Mouse (Mus musculus) MEL (cell line): ENCODE data around the gene Asb2. TPM values are rescaled to one million over a fixed set of nuclear protein-coding genes. Genes with fewer than 3 reads are reported as not detected.

ENCODE experiments used
- DNase-seq: peaks from one replicate; pipeline ENCODE4 v3.0.0; 2011; ENCODE audit warnings: low read depth, low spot score
- H3K27ac ChIP-seq: 2 replicates; pipeline ENCODE4 v1.5.1; 2012; ENCODE audit warnings: low read depth, mild to moderate bottlenecking, control low read depth, low read length, moderate library complexity; ENCODE audit not compliant: control insufficient read depth
- H3K27me3 ChIP-seq, 2 experiments: fragments of 150-350 bp in 1 of 2; sonication (generic) in 1 of 2; 2 replicates each; pipeline ENCODE4 v1.6.1; 2012; ENCODE audit warnings: low read length in 2 of 2, mild to moderate bottlenecking in 2 of 2, improper control_type of control experiment in 1 of 2, moderate library complexity in 1 of 2; ENCODE audit not compliant: insufficient read depth in 2 of 2, control insufficient read depth in 1 of 2
- H3K36me3 ChIP-seq, 2 experiments: 2 replicates each; pipeline ENCODE4 v1.6.1; 2012 to 2014; ENCODE audit warnings: low read length in 2 of 2, improper control_type of control experiment in 1 of 2, inconsistent platforms in 1 of 2, mild to moderate bottlenecking in 1 of 2; ENCODE audit not compliant: insufficient read depth in 2 of 2, control insufficient read depth in 1 of 2
- H3K4me1 ChIP-seq, 2 experiments: fragments of 150-350 bp in 1 of 2; sonication (generic) in 1 of 2; 2 replicates each; pipeline ENCODE4 v1.6.1; 2012; ENCODE audit warnings: low read length in 2 of 2, improper control_type of control experiment in 1 of 2, mild to moderate bottlenecking in 1 of 2; ENCODE audit not compliant: insufficient read depth in 2 of 2, control insufficient read depth in 1 of 2
- H3K4me3 ChIP-seq, 2 experiments: fragments of 150-350 bp in 1 of 2; sonication (generic) in 1 of 2; 2 replicates each; pipeline ENCODE4 v1.5.1; 2012; ENCODE audit warnings: low read depth in 2 of 2, low read length in 2 of 2, mild to moderate bottlenecking in 2 of 2, moderate library complexity in 2 of 2, control low read depth in 1 of 2, improper control_type of control experiment in 1 of 2; ENCODE audit not compliant: control insufficient read depth in 1 of 2, insufficient read depth in 1 of 2
- H3K79me2 ChIP-seq: 2 replicates; pipeline ENCODE4 v1.6.1; 2012; ENCODE audit warnings: mild to moderate bottlenecking, low read length, moderate library complexity; ENCODE audit not compliant: control insufficient read depth, poor library complexity, insufficient read depth
- H3K9ac ChIP-seq: 2 replicates; pipeline ENCODE4 v1.6.1; 2012; ENCODE audit warnings: low read depth, mild to moderate bottlenecking, control low read depth, low read length, moderate library complexity; ENCODE audit not compliant: control insufficient read depth, poor library complexity, severe bottlenecking
- H3K9me3 ChIP-seq: fragments of 150-350 bp; sonication (generic); replicated peaks from 2 replicates; pipeline ENCODE4 v1.6.1; 2012; ENCODE audit warnings: mild to moderate bottlenecking, low read length, improper control_type of control experiment, moderate library complexity; ENCODE audit not compliant: insufficient read depth
- CHD2 ChIP-seq: IDR thresholded peaks from 2 replicates; pipeline ENCODE4 v1.6.1; 2011; ENCODE audit warnings: low read length, improper control_type of control experiment
- ELF1 ChIP-seq: IDR thresholded peaks from 2 replicates; pipeline ENCODE4 v1.6.1; 2014; ENCODE audit warnings: low read depth, mild to moderate bottlenecking, inconsistent platforms, low read length, improper control_type of control experiment, moderate library complexity
- HCFC1 ChIP-seq: IDR thresholded peaks from 2 replicates; pipeline ENCODE4 v1.6.1; 2012; ENCODE audit warnings: low read depth, mild to moderate bottlenecking, inconsistent platforms, low read length, improper control_type of control experiment, moderate library complexity
- JUND ChIP-seq: IDR thresholded peaks from 2 replicates; pipeline ENCODE4 v1.6.1; 2011; ENCODE audit warnings: low read depth, mild to moderate bottlenecking, improper control_type of control experiment, low read length
- MAFK ChIP-seq: IDR thresholded peaks from 2 replicates; pipeline ENCODE4 v1.6.1; 2011; ENCODE audit warnings: low read depth, mild to moderate bottlenecking, low read length, improper control_type of control experiment, borderline replicate concordance
- MAX ChIP-seq: IDR thresholded peaks from 2 replicates; pipeline ENCODE4 v1.6.1; 2011; ENCODE audit warnings: low read length, improper control_type of control experiment
- MAZ ChIP-seq: IDR thresholded peaks from 2 replicates; pipeline ENCODE4 v1.6.1; 2012; ENCODE audit warnings: low read depth, mild to moderate bottlenecking, inconsistent platforms, low read length, improper control_type of control experiment
- MEF2A ChIP-seq: IDR thresholded peaks from 2 replicates; pipeline ENCODE4 v1.6.1; 2014; ENCODE audit warnings: low read depth, mild to moderate bottlenecking, inconsistent platforms, low read length, improper control_type of control experiment; ENCODE audit not compliant: poor library complexity, insufficient replicate concordance, severe bottlenecking; ENCODE audit errors: extremely low read depth
- NELFE ChIP-seq: IDR thresholded peaks from 2 replicates; pipeline ENCODE4 v1.6.1; 2011; ENCODE audit warnings: low read depth, low read length, improper control_type of control experiment
- NRF1 ChIP-seq: IDR thresholded peaks from 2 replicates; pipeline ENCODE4 v1.6.1; 2014; ENCODE audit warnings: low read depth, mild to moderate bottlenecking, inconsistent platforms, low read length, improper control_type of control experiment, moderate library complexity; ENCODE audit not compliant: poor library complexity, insufficient read depth, severe bottlenecking
- POLR2A ChIP-seq, 2 experiments: IDR thresholded peaks; 2 replicates each; pipeline ENCODE4 v1.6.1; 2011 to 2012; ENCODE audit warnings: low read length in 2 of 2, mild to moderate bottlenecking in 2 of 2, control low read depth in 1 of 2, improper control_type of control experiment in 1 of 2, low read depth in 1 of 2, moderate library complexity in 1 of 2; ENCODE audit not compliant: control insufficient read depth in 1 of 2, insufficient read depth in 1 of 2, poor library complexity in 1 of 2
- POLR2AphosphoS2 ChIP-seq: IDR thresholded peaks from 2 replicates; pipeline ENCODE4 v1.6.1; 2011; ENCODE audit warnings: low read length, improper control_type of control experiment
- RCOR1 ChIP-seq: IDR thresholded peaks from 2 replicates; pipeline ENCODE4 v1.6.1; 2012; ENCODE audit warnings: low read depth, mild to moderate bottlenecking, inconsistent platforms, low read length, improper control_type of control experiment
- SIN3A ChIP-seq: IDR thresholded peaks from 2 replicates; pipeline ENCODE4 v1.6.1; 2012; ENCODE audit warnings: low read length, improper control_type of control experiment, inconsistent platforms
- TBP ChIP-seq: IDR thresholded peaks from 2 replicates; pipeline ENCODE4 v1.8.0; 2011; ENCODE audit warnings: low read depth, low read length, improper control_type of control experiment
- TCF12 ChIP-seq: IDR thresholded peaks from 2 replicates; pipeline ENCODE4 v1.6.1; 2014; ENCODE audit warnings: low read depth, mild to moderate bottlenecking, inconsistent platforms, low read length, improper control_type of control experiment, moderate library complexity
- UBTF ChIP-seq: IDR thresholded peaks from 2 replicates; pipeline ENCODE4 v1.6.1; 2012; ENCODE audit warnings: low read depth, mild to moderate bottlenecking, inconsistent platforms, low read length, improper control_type of control experiment, moderate library complexity, borderline replicate concordance; ENCODE audit not compliant: insufficient read depth
- ZC3H11A ChIP-seq: IDR thresholded peaks from 2 replicates; pipeline ENCODE4 v1.6.1; 2012; ENCODE audit warnings: low read depth, mild to moderate bottlenecking, inconsistent platforms, low read length, improper control_type of control experiment
- ZNF384 ChIP-seq: IDR thresholded peaks from 2 replicates; pipeline ENCODE4 v1.6.1; 2012; ENCODE audit warnings: low read depth, mild to moderate bottlenecking, inconsistent platforms, low read length, improper control_type of control experiment
- polyA plus RNA-seq, 2 experiments: library from polyadenylated mRNA; stranded (reverse) in 1 of 2; unstranded in 1 of 2; fragments of >175 nt in 1 of 2; fragments of >200 nt in 1 of 2; gene quantifications; 2 replicates each; pipeline versions ENCODE4 v1.2.1 to v1.2.4; 2012; ENCODE audit warnings: low replicate concordance in 2 of 2, low read depth in 1 of 2; ENCODE audit not compliant: insufficient read length in 2 of 2, insufficient read depth in 1 of 2, missing spikeins in 1 of 2
- total RNA-seq: library from RNA; depleted of rRNA; stranded (reverse); fragments of 300-350 nt; gene quantifications from 2 replicates; pipeline ENCODE4 v1.2.3, GENCODE M21; 2012

Asb2 gene
- total and polyA plus RNA-seq, 3 experiments, result 0.18 TPM; not detected in 2

- H3K9me3 ChIP-seq, result no peaks in the 10 kb centered on the region
- DNase-seq, result peak; percentile 97
- H3K4me1 ChIP-seq, result peaks cover 13 to 33% of the 10 kb centered on the region in 2 experiments
- 0 out of 2 replicates have a peak, but pooled peaks have one; percentile 14 for TF ChIP-seq NRF1
- TF ChIP-seq ZC3H11A, result no peak
- TF ChIP-seq JUND, result 0 out of 2 replicates have a peak, but pooled peaks have one; percentile 30
- 0 out of 2 replicates have a peak, but pooled peaks have one; percentile 44 for TF ChIP-seq NELFE
- 0 out of 2 replicates have a peak, but pooled peaks have one; percentile 11 for TF ChIP-seq POLR2AphosphoS2
- TF ChIP-seq MAZ, result peak; percentile 69; the same call in 1 of the 2 replicates
- no peak for TF ChIP-seq ZNF384
- 0 out of 2 replicates have a peak, but pooled peaks have one; percentile 37 for TF ChIP-seq ELF1
- TF ChIP-seq MAX, result no peak
- TF ChIP-seq CHD2, result peak; percentile 69
- peak; percentile 81 for TF ChIP-seq HCFC1
- peak in 1 of 2 experiments; percentile 57; a peak in 1 of 4 replicates for TF ChIP-seq POLR2A (IDR thresholded peaks at IDR 0.05; ENCODE audit: control insufficient read depth in 1 of 2, insufficient read depth in 1 of 2, low read depth in 1 of 2, low read length in 2 of 2, poor library complexity in 1 of 2)
- no peak for TF ChIP-seq MAFK
- TF ChIP-seq UBTF, result 0 out of 2 replicates have a peak, but pooled peaks have one; percentile 46
- peak; percentile 31; the same call in 1 of the 2 replicates for TF ChIP-seq TCF12
- TF ChIP-seq TBP, result peak; percentile 52; the same call in 1 of the 2 replicates
- TF ChIP-seq SIN3A, result peak; percentile 97
- TF ChIP-seq MEF2A, result no peak
- no peak for TF ChIP-seq RCOR1
- H3K27me3 ChIP-seq, result no peaks in the 10 kb centered on the region
- H3K36me3 ChIP-seq, result peaks cover 0 to 28% of the 10 kb centered on the region in 2 experiments; a peak in 2 of 4 replicates
- H3K9ac ChIP-seq, result peak within 1 kb of the TSS; percentile 92
- peaks cover 8% of the 10 kb centered on the region for H3K79me2 ChIP-seq
- H3K4me3 ChIP-seq, result peak within 1 kb of the TSS; percentile 77 to 93
- peak within 1 kb of the TSS; percentile 37 for H3K27ac ChIP-seq
Observed at GRCm38 (mm10) chr12:103388505-103389347, 32.9 kb upstream of the Asb2 start, which contains the start of gene Otub2. Otub2 (plus strand) TSS chr12:103388682.
